Mouse (Mus musculus): ENCODE measurements at regions not wholly inside any gene's neighbourhood (a gene's known extent, or its start where the extent isn't known, plus 50 kb on each side); places are given as distances from the start of the nearest gene placed in this dataset.

GRCm38 (mm10) chr5:62997464-62997863, 183.8 kb downstream of the Dthd1 start:
- Histone ChIP-seq H3K4me1 (no peaks in the 10 kb centered on the region), H3K27me3 (replicated peaks; ENCODE audit: low read depth, poor library complexity, severe bottlenecking) (no peaks in the 10 kb centered on the region), H3K36me3 (replicated peaks) (no peaks in the 10 kb centered on the region), H3K27ac (replicated peaks) (no peak overlapping the region), H3K4me3 (no peak overlapping the region), H3K9me3 (no peaks in the 10 kb centered on the region)
- no peak for DNase-seq (ENCODE audit: low spot score)
- WGBS, result 89% methylated on average over 1 of the region's 1 CpGs

DNA sequence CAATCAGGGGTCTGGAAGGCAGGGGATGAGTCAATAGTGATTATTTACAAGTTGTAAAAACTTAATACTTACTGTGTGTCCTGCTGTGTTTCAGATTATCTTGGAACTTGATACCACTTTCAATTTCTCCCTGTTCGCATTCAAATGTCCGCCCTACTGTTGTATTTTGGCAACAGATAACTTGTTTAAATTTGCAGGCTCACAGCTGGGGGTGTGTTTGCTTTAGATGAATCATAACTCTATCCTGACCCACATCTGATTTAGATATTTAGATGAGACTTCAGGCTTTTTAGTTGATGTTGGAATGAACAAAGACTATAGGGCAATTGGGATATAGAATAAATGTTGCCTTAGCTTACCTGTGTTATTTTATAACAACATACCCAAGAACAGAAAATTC, 220.8 kb downstream of the Dthd1 start:
- Histone ChIP-seq H3K9me3 (no peaks in the 10 kb centered on the region), H3K36me3 (replicated peaks) (no peaks in the 10 kb centered on the region), H3K4me1 (no peaks in the 10 kb centered on the region), H3K27ac (replicated peaks) (no peak overlapping the region), H3K27me3 (replicated peaks; ENCODE audit: low read depth, poor library complexity, severe bottlenecking) (no peaks in the 10 kb centered on the region), H3K4me3 (no peak overlapping the region)
- WGBS, result 88% methylated on average over 2 of the region's 2 CpGs
- no peak for DNase-seq (ENCODE audit: low spot score)

GRCm38 (mm10) chr5:63045751-63046150, 232.1 kb downstream of the Dthd1 start:
- H3K4me1 ChIP-seq, result no peaks in the 10 kb centered on the region
- WGBS, result 51% methylated on average over 2 of the region's 2 CpGs
- H3K27me3 ChIP-seq (replicated peaks; ENCODE audit: low read depth, poor library complexity, severe bottlenecking), result no peaks in the 10 kb centered on the region
- no peaks in the 10 kb centered on the region for H3K36me3 ChIP-seq (replicated peaks)
- DNase-seq (ENCODE audit: low spot score), result no peak
- H3K27ac ChIP-seq (replicated peaks), result no peak overlapping the region
- no peaks in the 10 kb centered on the region for H3K9me3 ChIP-seq
- H3K4me3 ChIP-seq, result no peak overlapping the region

- Histone ChIP-seq H3K27ac (replicated peaks) (no peak overlapping the region), H3K4me1 (no peaks in the 10 kb centered on the region), H3K27me3 (replicated peaks; ENCODE audit: low read depth, poor library complexity, severe bottlenecking) (no peaks in the 10 kb centered on the region), H3K4me3 (no peak overlapping the region), H3K36me3 (replicated peaks) (no peaks in the 10 kb centered on the region), H3K9me3 (no peaks in the 10 kb centered on the region)
- 71% methylated on average over 2 of the region's 2 CpGs for WGBS
- no peak for DNase-seq (ENCODE audit: low spot score)
Observed at GRCm38 (mm10) chr5:63063301-63063700, 249.7 kb downstream of the Dthd1 start.

GRCm38 (mm10) chr5:63066872-63067271, 253.2 kb downstream of the Dthd1 start:
- no peaks in the 10 kb centered on the region for H3K9me3 ChIP-seq
- no peaks in the 10 kb centered on the region for H3K4me1 ChIP-seq
- no peak for DNase-seq (ENCODE audit: low spot score)
- H3K27me3 ChIP-seq (replicated peaks; ENCODE audit: low read depth, poor library complexity, severe bottlenecking), result no peaks in the 10 kb centered on the region
- no peaks in the 10 kb centered on the region for H3K36me3 ChIP-seq (replicated peaks)
- 51% methylated on average over 1 of the region's 1 CpGs for WGBS
- H3K4me3 ChIP-seq, result no peak overlapping the region
- no peak overlapping the region for H3K27ac ChIP-seq (replicated peaks)

DNA sequence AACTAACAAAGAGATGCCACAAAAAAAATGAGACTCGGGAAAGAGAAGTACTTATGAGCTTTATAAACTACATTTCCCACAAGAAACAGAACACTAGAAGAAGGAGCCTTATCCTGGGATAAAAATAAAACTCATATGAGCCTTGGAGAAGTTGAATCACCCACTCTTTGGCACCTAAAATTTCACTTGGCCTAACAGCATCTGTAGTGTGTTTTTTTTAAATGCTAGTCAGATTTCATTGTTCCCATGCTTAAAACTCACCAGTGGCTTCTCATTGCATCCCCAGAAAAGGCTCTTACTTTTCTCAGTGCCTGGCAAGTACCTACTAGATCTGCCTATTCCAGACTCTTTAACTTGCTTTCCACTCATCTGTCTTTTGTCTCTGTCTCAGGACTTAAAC, 284.5 kb downstream of the Dthd1 start:
- no peaks in the 10 kb centered on the region for H3K4me1 ChIP-seq
- no peak overlapping the region for H3K27ac ChIP-seq (replicated peaks)
- H3K4me3 ChIP-seq, result no peak overlapping the region
- H3K9me3 ChIP-seq, result no peaks in the 10 kb centered on the region
- DNase-seq (ENCODE audit: low spot score), result no peak
- no peaks in the 10 kb centered on the region for H3K36me3 ChIP-seq (replicated peaks)
- H3K27me3 ChIP-seq (replicated peaks; ENCODE audit: low read depth, poor library complexity, severe bottlenecking), result no peaks in the 10 kb centered on the region
- WGBS, result 74% methylated on average over 1 of the region's 1 CpGs

DNA sequence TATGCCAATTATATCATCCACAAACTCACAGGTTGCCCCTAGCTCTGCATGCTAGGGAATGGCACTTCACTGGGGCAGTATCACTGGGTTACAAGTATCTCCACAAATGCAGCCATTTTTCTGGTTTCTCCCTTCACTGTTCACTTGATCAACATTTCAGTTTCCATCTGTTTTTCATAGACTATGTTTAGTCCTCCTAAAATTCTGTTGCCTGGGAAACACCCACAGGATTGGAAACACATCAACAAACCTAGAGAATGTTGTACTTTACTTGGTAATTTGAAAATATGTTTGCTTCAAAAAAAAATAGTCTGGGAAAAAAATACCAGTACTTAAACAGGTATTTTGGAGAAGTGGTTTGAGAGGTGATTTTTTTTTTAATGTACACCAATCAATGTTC, 318.9 kb downstream of the Dthd1 start:
- no peak for DNase-seq (ENCODE audit: low spot score)
- no peak overlapping the region for H3K27ac ChIP-seq (replicated peaks)
- H3K4me3 ChIP-seq, result no peak overlapping the region
- no peaks in the 10 kb centered on the region for H3K27me3 ChIP-seq (replicated peaks; ENCODE audit: low read depth, poor library complexity, severe bottlenecking)
- no peaks in the 10 kb centered on the region for H3K4me1 ChIP-seq
- no peaks in the 10 kb centered on the region for H3K9me3 ChIP-seq
- H3K36me3 ChIP-seq (replicated peaks), result no peaks in the 10 kb centered on the region

- no peak overlapping the region for H3K27ac ChIP-seq (replicated peaks)
- no peaks in the 10 kb centered on the region for H3K9me3 ChIP-seq
- no peaks in the 10 kb centered on the region for H3K27me3 ChIP-seq (replicated peaks; ENCODE audit: low read depth, poor library complexity, severe bottlenecking)
- no peak overlapping the region for H3K4me3 ChIP-seq
- DNase-seq (ENCODE audit: low spot score), result no peak
- H3K36me3 ChIP-seq (replicated peaks), result no peaks in the 10 kb centered on the region
- no peaks in the 10 kb centered on the region for H3K4me1 ChIP-seq
Observed at GRCm38 (mm10) chr5:63137957-63138356, 324.3 kb downstream of the Dthd1 start.

DNA sequence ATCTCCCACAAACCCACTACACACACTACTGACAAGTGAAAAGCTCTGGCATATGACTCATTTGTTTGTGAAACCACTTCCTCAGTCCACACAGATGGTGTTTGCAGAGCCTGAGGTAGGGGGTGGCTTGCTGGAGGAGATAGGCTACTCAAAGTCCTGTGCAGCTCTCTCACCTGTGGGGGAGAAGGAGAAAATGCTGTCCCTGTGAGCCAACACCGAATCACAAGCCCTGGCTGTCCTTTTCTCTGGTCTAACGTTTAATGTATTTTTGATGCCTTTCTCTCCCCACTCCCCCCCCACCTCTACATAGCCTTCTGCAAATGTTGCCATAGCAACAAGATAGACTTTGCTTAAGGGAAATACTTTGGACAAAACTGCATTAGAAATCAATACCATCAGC, 356.1 kb downstream of the Dthd1 start:
- Histone ChIP-seq H3K36me3 (replicated peaks) (no peaks in the 10 kb centered on the region), H3K27ac (replicated peaks) (no peak overlapping the region), H3K27me3 (replicated peaks; ENCODE audit: low read depth, poor library complexity, severe bottlenecking) (no peaks in the 10 kb centered on the region), H3K4me3 (no peak overlapping the region), H3K4me1 (no peaks in the 10 kb centered on the region), H3K9me3 (no peaks in the 10 kb centered on the region)
- no peak for DNase-seq (ENCODE audit: low spot score)
- 81% methylated on average over 2 of the region's 2 CpGs for WGBS

GRCm38 (mm10) chr5:63170493-63170892, 356.9 kb downstream of the Dthd1 start:
- Histone ChIP-seq H3K9me3 (no peaks in the 10 kb centered on the region), H3K27me3 (replicated peaks; ENCODE audit: low read depth, poor library complexity, severe bottlenecking) (no peaks in the 10 kb centered on the region), H3K36me3 (replicated peaks) (no peaks in the 10 kb centered on the region), H3K27ac (replicated peaks) (no peak overlapping the region), H3K4me3 (no peak overlapping the region), H3K4me1 (no peaks in the 10 kb centered on the region)
- no peak for DNase-seq (ENCODE audit: low spot score)
- WGBS, result 94% methylated on average over 3 of the region's 3 CpGs

DNA sequence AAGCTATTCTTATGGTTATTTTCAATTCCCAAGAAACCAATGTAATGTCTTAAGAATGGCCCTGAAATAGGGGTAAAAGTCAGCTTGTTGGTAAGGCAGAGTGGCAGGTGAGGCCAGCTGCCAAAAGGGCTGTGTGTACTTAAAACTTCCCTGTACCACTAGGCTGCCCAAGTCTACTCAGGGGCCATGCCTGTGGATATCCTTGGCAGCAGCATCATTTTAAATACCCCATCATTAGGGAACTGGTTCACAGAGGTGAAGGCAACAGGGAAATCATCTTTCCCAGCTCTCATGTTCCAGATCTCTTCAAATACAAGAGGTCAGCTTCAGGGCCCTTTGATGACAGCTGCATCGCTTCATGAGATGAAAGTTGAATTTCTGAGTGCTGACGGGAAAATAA, 399.8 kb downstream of the Dthd1 start:
- H3K9me3 ChIP-seq, result no peaks in the 10 kb centered on the region
- peak; percentile 8 for DNase-seq (ENCODE audit: low spot score)
- no peaks in the 10 kb centered on the region for H3K36me3 ChIP-seq (replicated peaks)
- no peak overlapping the region for H3K4me3 ChIP-seq
- H3K27ac ChIP-seq (replicated peaks), result no peak overlapping the region
- no peaks in the 10 kb centered on the region for H3K27me3 ChIP-seq (replicated peaks; ENCODE audit: low read depth, poor library complexity, severe bottlenecking)
- 68% methylated on average over 2 of the region's 2 CpGs for WGBS
- H3K4me1 ChIP-seq, result no peaks in the 10 kb centered on the region

GRCm38 (mm10) chr5:63219467-63219866, 405.8 kb downstream of the Dthd1 start:
- no peaks in the 10 kb centered on the region for H3K9me3 ChIP-seq
- no peaks in the 10 kb centered on the region for H3K27me3 ChIP-seq (replicated peaks; ENCODE audit: low read depth, poor library complexity, severe bottlenecking)
- no peak overlapping the region for H3K4me3 ChIP-seq
- H3K36me3 ChIP-seq (replicated peaks), result no peaks in the 10 kb centered on the region
- no peaks in the 10 kb centered on the region for H3K4me1 ChIP-seq
- H3K27ac ChIP-seq (replicated peaks), result no peak overlapping the region
- no peak for DNase-seq (ENCODE audit: low spot score)
- 82% methylated on average over 3 of the region's 3 CpGs for WGBS

GRCm38 (mm10) chr5:63262568-63262967, 386.3 kb upstream of the Nwd2 start:
- H3K4me3 ChIP-seq, result no peak overlapping the region
- no peak for DNase-seq (ENCODE audit: low spot score)
- no peaks in the 10 kb centered on the region for H3K36me3 ChIP-seq (replicated peaks)
- no peaks in the 10 kb centered on the region for H3K4me1 ChIP-seq
- H3K27me3 ChIP-seq (replicated peaks; ENCODE audit: low read depth, poor library complexity, severe bottlenecking), result no peaks in the 10 kb centered on the region
- H3K9me3 ChIP-seq, result no peaks in the 10 kb centered on the region
- no peak overlapping the region for H3K27ac ChIP-seq (replicated peaks)

Measured in embryonic facial prominence, embryonic 10.5 days (tissue).